Mouse (Mus musculus): ENCODE measurements around the gene Oas1a.

GRCm38 (mm10) chr5:120869436-120870015 lies 37.8 kb downstream of the Oas1a start:
- TF ChIP-seq GATA1 (IDR thresholded peaks at IDR 0.05; ENCODE audit: borderline replicate concordance, low read length) (no peak), FLI1 (IDR thresholded peaks at IDR 0.05; ENCODE audit: low read length) (no peak)

Data from megakaryocyte, embryonic 14.5 days (primary cell).